Mouse (Mus musculus): ENCODE data around the gene Rbm12. TPM values are rescaled to one million over a fixed set of nuclear protein-coding genes. Genes with fewer than 3 reads are reported as not detected.

Rbm12 gene
- total and polyA plus RNA-seq, 2 experiments: 3.9 to 4.2 TPM

- Histone ChIP-seq H3K27me3 (ENCODE audit: control insufficient read depth, insufficient read depth, low read length) (no peaks in the 10 kb centered on the region), H3K9ac (ENCODE audit: low read depth, low read length) (no peak overlapping the region), H3K79me2 (ENCODE audit: control insufficient read depth, insufficient read depth, low read length) (no peaks in the 10 kb centered on the region), H3K4me1 (ENCODE audit: control insufficient read depth, insufficient read depth, low read length) (no peaks in the 10 kb centered on the region), H3K36me3 (ENCODE audit: control insufficient read depth, insufficient read depth, low read length) (peaks cover 32% of the 10 kb centered on the region), H3K4me3 (ENCODE audit: insufficient read depth, low read depth, low read length) (no peak overlapping the region), H3K27ac (replicated peaks; ENCODE audit: insufficient read depth, low read depth, low read length) (no peak overlapping the region)
- DNase-seq (ENCODE audit: extremely low read depth, low read depth, low spot score): no peak
- 96% methylated on average over 16 of the region's 16 CpGs for WGBS
- no peak for TF ChIP-seq POLR2A (IDR thresholded peaks at IDR 0.05; ENCODE audit: extremely low read depth, insufficient read depth, low read length)
- no peak for TF ChIP-seq CTCF (IDR thresholded peaks at IDR 0.05; ENCODE audit: low read depth, low read length)
Measured at GRCm38 (mm10) chr2:156078421-156079182, 33.2 kb downstream of the Rbm12 start.

GRCm38 (mm10) chr2:156077461-156077860 is 34.3 kb downstream of the Rbm12 start:
- Histone ChIP-seq H3K27me3 (ENCODE audit: control insufficient read depth, insufficient read depth, low read length) (no peaks in the 10 kb centered on the region), H3K4me1 (ENCODE audit: control insufficient read depth, insufficient read depth, low read length) (no peaks in the 10 kb centered on the region), H3K4me3 (ENCODE audit: insufficient read depth, low read depth, low read length) (no peak overlapping the region), H3K79me2 (ENCODE audit: control insufficient read depth, insufficient read depth, low read length) (no peaks in the 10 kb centered on the region), H3K36me3 (ENCODE audit: control insufficient read depth, insufficient read depth, low read length) (peaks cover 38% of the 10 kb centered on the region), H3K27ac (replicated peaks; ENCODE audit: insufficient read depth, low read depth, low read length) (no peak overlapping the region), H3K9ac (ENCODE audit: low read depth, low read length) (no peak overlapping the region)
- DNase-seq (ENCODE audit: extremely low read depth, low read depth, low spot score): no peak
- 91% methylated on average over 7 of the region's 7 CpGs for WGBS
- TF ChIP-seq POLR2A (IDR thresholded peaks at IDR 0.05; ENCODE audit: extremely low read depth, insufficient read depth, low read length): no peak
- no peak for TF ChIP-seq CTCF (IDR thresholded peaks at IDR 0.05; ENCODE audit: low read depth, low read length)

GRCm38 (mm10) chr2:156073725-156074124 is 38.1 kb downstream of the Rbm12 start:
- Histone ChIP-seq H3K36me3 (ENCODE audit: control insufficient read depth, insufficient read depth, low read length) (peaks cover 43% of the 10 kb centered on the region), H3K4me1 (ENCODE audit: control insufficient read depth, insufficient read depth, low read length) (no peaks in the 10 kb centered on the region), H3K27me3 (ENCODE audit: control insufficient read depth, insufficient read depth, low read length) (no peaks in the 10 kb centered on the region), H3K27ac (replicated peaks; ENCODE audit: insufficient read depth, low read depth, low read length) (no peak overlapping the region), H3K4me3 (ENCODE audit: insufficient read depth, low read depth, low read length) (no peak overlapping the region), H3K9ac (ENCODE audit: low read depth, low read length) (no peak overlapping the region), H3K79me2 (ENCODE audit: control insufficient read depth, insufficient read depth, low read length) (no peaks in the 10 kb centered on the region)
- no peak for TF ChIP-seq POLR2A (IDR thresholded peaks at IDR 0.05; ENCODE audit: extremely low read depth, insufficient read depth, low read length)
- TF ChIP-seq CTCF (IDR thresholded peaks at IDR 0.05; ENCODE audit: low read depth, low read length): no peak
- DNase-seq (ENCODE audit: extremely low read depth, low read depth, low spot score): no peak
- WGBS: 95% methylated on average over 15 of the region's 15 CpGs

GRCm38 (mm10) chr2:156071236-156071635 is 40.5 kb downstream of the Rbm12 start:
- WGBS: 96% methylated on average over 10 of the region's 10 CpGs

GRCm38 (mm10) chr2:156067916-156068315 is 43.9 kb downstream of the Rbm12 start:
- peaks cover 2% of the 10 kb centered on the region; the same call in 1 of the 2 replicates for H3K4me1 ChIP-seq (ENCODE audit: control insufficient read depth, insufficient read depth, low read length)
- WGBS: 84% methylated on average over 10 of the region's 10 CpGs
- H3K4me3 ChIP-seq (ENCODE audit: insufficient read depth, low read depth, low read length): no peak overlapping the region
- H3K79me2 ChIP-seq (ENCODE audit: control insufficient read depth, insufficient read depth, low read length): no peaks in the 10 kb centered on the region
- H3K9ac ChIP-seq (ENCODE audit: low read depth, low read length): no peak overlapping the region
- H3K27ac ChIP-seq (replicated peaks; ENCODE audit: insufficient read depth, low read depth, low read length): no peak overlapping the region
- no peaks in the 10 kb centered on the region for H3K27me3 ChIP-seq (ENCODE audit: control insufficient read depth, insufficient read depth, low read length)
- no peak for TF ChIP-seq POLR2A (IDR thresholded peaks at IDR 0.05; ENCODE audit: extremely low read depth, insufficient read depth, low read length)
- TF ChIP-seq CTCF (IDR thresholded peaks at IDR 0.05; ENCODE audit: low read depth, low read length): no peak
- DNase-seq (ENCODE audit: extremely low read depth, low read depth, low spot score): no peak
- H3K36me3 ChIP-seq (ENCODE audit: control insufficient read depth, insufficient read depth, low read length): peaks cover 5% of the 10 kb centered on the region; the same call in 1 of the 2 replicates

More at GRCm38 (mm10) chr2:156071236-156071635, 40.5 kb downstream of the Rbm12 start:
- Histone ChIP-seq H3K27me3 (ENCODE audit: control insufficient read depth, insufficient read depth, low read length) (no peaks in the 10 kb centered on the region), H3K4me1 (ENCODE audit: control insufficient read depth, insufficient read depth, low read length) (no peaks in the 10 kb centered on the region), H3K4me3 (ENCODE audit: insufficient read depth, low read depth, low read length) (no peak overlapping the region), H3K27ac (replicated peaks; ENCODE audit: insufficient read depth, low read depth, low read length) (no peak overlapping the region), H3K79me2 (ENCODE audit: control insufficient read depth, insufficient read depth, low read length) (no peaks in the 10 kb centered on the region), H3K36me3 (ENCODE audit: control insufficient read depth, insufficient read depth, low read length) (peaks cover 30% of the 10 kb centered on the region), H3K9ac (ENCODE audit: low read depth, low read length) (no peak overlapping the region)
- DNase-seq (ENCODE audit: extremely low read depth, low read depth, low spot score): no peak
- no peak for TF ChIP-seq CTCF (IDR thresholded peaks at IDR 0.05; ENCODE audit: low read depth, low read length)
- TF ChIP-seq POLR2A (IDR thresholded peaks at IDR 0.05; ENCODE audit: extremely low read depth, insufficient read depth, low read length): no peak

GRCm38 (mm10) chr2:156066126-156066525 is 45.7 kb downstream of the Rbm12 start:
- H3K9ac ChIP-seq (ENCODE audit: low read depth, low read length): peak overlapping the region; percentile 63; the same call in 1 of the 2 replicates
- H3K79me2 ChIP-seq (ENCODE audit: control insufficient read depth, insufficient read depth, low read length): no peaks in the 10 kb centered on the region
- DNase-seq (ENCODE audit: extremely low read depth, low read depth, low spot score): no peak
- H3K27me3 ChIP-seq (ENCODE audit: control insufficient read depth, insufficient read depth, low read length): no peaks in the 10 kb centered on the region
- no peak for TF ChIP-seq POLR2A (IDR thresholded peaks at IDR 0.05; ENCODE audit: extremely low read depth, insufficient read depth, low read length)
- no peak for TF ChIP-seq CTCF (IDR thresholded peaks at IDR 0.05; ENCODE audit: low read depth, low read length)
- H3K4me3 ChIP-seq (ENCODE audit: insufficient read depth, low read depth, low read length): peak overlapping the region; percentile 69; the same call in 1 of the 2 replicates
- no peaks in the 10 kb centered on the region for H3K36me3 ChIP-seq (ENCODE audit: control insufficient read depth, insufficient read depth, low read length)
- no peak overlapping the region for H3K27ac ChIP-seq (replicated peaks; ENCODE audit: insufficient read depth, low read depth, low read length)
- H3K4me1 ChIP-seq (ENCODE audit: control insufficient read depth, insufficient read depth, low read length): peaks cover 2% of the 10 kb centered on the region; the same call in 1 of the 2 replicates
- WGBS: 29% methylated on average over 10 of the region's 10 CpGs
